Mouse (Mus musculus): ENCODE measurements at regions not wholly inside any gene's neighbourhood (a gene's known extent, or its start where the extent isn't known, plus 50 kb on each side); places are given as distances from the start of the nearest gene placed in this dataset.

DNA sequence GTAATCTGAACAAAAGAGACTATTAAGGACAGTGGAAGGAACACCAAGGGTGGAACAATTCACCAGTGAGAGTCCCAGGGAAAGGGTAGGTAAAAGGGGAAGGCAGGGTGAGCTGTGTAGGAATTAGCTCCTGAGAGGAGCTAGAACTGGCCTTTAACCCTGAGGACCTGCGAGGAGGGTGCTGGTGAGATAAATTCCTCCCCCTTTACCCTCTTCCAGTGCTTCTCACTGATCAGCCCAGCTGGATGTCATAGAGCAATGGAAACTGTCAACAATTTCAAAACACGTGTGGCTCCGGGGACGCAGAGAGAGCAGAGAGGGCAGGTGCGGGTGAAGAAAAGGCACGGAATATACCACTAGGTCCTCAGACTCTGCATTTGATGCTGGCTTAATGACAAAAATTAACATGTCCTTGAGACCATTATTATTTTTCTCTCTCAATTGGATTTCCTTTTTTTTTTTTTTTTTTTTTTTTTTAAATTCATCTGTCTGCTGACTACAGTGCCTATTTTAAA lies 107.7 kb upstream of the Spats2l start:
- DNase-seq, result no peak

DNA sequence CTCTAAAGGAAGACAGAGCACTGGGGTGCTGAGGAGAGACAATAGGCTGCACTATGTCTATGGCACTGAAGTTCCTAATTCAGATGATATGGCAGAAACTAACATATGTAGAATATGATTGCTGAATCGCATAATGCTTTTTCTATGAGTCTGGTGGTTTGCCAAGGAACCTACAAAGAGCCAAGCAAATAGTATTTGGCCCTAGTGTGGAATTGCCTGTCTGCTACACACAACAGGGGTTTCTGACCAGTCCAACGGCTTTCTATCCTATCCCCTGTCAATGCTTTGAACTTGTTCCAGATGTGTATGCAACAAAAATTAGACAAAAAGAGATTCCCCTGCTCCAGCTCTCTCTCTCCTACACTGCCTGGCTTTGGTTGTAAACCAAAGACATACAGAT lies 100.5 kb upstream of the Spats2l start:
- DNase-seq, result no peak

DNA sequence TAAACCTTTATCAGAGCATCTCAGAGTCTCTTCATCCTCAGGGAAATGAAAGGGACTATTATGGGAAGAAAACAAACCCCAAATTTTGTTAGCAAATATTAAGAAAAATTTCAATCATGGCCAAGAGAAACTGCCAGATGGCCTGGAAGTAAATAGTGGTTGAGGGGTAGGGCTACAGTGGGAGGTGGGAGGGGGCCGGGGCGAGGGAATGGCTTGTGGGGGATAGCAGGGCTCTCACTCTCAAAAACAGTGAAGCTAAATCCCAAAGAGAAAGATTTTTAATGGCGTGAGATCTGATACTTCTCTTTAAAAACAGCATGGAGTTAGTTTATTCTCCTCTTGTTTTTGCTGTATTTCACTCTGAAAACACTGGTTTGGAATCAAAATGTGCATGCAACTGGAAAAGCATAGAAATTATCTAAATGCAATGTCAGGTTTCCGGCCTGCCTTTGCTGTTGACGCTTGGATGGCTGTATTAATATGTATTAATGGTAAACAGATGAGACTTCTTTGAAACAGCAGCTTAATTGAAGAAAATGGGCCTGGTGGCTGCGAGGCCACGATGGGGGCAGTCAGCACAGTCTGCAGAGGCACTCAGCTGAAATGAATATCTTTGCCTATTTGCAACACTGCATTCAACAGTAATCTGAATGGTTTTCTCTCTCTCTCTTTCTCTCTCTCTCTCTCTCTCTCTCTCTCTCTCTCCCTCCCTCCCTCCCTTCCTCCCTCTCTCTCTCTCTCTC lies 99.8 kb upstream of the Spats2l start:
- DNase-seq, result no peak

DNA sequence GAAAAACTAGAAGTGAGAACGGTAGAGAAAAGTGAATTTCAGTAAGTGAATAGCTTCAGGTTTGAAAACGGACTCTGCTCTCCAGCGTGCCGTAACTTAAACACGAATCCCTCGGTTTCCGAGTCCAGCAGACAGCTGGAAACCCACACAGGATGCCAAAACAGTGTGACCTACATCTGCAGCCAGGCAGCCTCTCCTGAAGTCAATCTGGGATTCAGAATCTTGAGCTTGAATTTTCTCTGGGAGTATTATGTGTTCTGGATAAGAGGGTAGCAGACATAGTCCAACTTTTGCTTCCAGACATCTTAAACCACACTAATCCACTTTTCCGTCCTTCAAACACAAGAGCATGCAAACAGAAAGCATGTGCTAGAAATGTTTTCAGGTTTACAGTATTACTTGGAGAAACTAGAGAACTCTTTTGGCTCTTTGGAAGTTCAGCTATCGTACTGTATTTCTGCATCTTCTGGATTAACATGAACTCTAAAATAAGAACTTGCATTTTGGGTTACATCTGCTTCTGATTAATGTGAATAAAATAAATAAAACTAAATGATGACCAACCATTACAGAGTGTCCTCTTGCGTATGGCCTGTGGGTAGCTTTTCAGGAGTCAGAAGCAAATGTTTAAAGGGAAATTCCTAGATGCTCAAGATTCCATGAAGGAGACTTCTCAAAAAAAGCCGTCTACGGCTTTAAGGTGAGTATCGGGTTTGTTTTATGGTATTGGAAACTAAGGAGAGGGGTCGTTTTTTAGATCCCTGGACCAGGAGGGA lies 89.4 kb upstream of the Spats2l start:
- no peak for DNase-seq

DNA sequence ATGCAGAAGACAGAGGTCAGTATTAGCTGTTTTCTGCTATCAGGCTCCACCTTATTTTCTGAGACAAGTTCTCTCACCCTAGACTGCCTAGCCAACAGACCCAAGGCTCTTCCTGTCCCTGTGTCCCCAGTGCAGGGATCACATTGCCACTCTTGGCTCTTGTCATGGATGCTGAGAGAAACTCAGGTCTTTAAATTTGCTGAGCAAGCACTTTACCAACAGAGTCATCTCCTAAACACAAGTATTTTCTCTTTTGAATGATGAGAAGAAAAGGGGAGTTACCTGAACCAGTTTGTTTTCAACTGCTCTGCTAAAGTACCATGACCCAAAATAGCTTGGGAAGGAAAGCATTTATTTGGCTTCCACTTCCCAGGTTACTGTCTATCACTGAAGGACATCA lies 84.7 kb upstream of the Spats2l start:
- no peak for DNase-seq

DNA sequence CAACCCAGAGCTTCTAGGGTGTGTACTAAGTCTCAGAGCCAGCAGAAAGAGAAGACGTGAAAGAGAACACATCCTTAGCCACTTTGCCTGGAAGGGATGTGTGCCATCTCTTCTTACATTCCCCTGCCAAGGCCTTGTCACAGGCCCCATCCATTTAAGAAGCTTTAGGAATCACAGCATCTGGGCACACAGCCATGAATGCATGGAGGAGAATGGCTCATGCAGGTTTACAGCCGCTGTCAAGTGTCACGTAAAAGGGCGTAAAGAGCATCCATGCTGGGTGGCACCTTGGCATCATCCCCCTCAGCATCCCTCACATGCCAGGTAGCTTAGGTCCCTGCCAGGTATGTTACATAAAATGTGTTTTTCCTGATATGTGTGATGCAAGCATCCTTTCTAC lies 66.1 kb upstream of the Spats2l start:
- DNase-seq, result peak; percentile 4

DNA sequence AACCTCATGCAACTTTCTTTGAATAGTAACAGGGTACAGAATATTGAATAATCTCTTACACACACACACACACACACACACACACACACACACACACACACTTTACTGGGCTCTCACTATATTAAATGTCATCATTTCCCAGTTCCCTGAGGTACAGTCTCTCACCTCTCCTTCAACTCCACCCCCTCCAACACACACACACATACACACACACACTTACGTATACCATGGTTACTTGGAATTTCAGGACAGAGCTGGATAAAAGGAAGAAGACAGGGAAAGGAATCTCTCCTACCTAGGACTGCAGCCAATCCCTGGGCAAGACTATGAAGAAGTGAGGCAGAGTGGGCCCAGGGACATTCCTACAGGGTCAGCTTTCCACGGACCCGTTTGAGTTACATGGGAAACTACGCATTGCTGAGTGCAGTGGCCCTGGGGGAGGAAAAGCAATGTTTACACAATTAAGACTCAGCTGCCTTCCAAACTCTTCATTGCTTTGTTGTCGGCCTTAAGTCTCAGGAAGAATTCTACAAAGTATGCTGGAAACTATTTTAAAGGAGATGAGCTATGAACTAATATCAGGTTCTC lies 61.0 kb upstream of the Spats2l start:
- no peak for DNase-seq

DNA sequence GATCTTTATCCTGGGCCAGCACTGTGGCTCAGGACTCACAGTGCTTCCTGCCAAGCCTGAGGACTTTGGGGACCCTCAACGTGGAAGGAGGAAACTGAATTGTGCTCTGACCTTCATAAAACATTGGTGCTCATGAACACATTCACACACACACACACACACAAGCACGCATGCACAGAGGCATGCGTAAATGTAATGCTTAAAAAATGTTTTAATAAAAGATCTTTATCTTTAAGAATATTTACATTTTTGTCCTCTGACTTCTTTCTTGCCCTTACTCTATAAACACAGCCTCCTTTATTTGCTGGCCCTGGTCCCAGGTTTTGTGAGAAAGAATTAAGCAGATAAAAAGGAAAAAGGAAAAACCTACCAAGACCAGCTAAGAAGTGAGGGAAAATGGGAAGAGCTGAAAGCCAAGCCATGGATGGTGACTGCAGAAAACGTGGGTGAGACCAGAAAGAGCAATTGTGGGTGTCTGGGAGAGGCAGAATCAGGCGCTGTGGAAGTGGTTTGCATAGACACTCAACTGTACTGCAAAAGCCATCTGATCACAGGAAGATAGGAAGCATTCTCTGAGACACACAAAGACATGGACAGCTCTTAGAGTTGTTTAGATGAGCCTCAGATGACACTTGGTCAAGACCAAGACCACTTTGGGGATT lies 56.7 kb upstream of the Spats2l start:
- no peak for DNase-seq

DNA sequence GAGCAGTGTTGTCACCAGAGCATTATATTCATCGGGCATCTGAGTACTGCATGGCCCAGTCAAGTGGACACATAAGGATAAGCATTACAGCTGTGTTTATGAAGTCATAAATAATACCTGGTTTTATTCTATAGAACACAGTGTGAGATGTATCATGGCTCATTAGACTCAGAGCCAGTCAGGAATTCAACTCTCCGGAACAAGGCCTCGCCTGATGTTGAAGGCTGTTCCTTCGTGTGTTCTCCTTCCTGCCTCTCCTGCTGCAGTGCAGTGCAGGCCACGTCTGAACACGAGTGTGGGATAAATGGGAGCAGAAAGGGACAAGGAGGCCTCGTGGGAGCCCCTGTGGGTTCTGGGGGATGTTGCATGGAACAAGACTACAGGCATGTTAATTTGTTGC lies 55.6 kb upstream of the Spats2l start:
- DNase-seq, result no peak
